Mouse (Mus musculus) lung, postnatal 0 days (tissue): ENCODE results near the gene Cox7a1.

Source experiments
- CTCF ChIP-seq: IDR thresholded peaks from 2 replicates; pipeline ENCODE4 v1.5.1; 2016; ENCODE audit warnings: antibody characterized with exemption, mild to moderate bottlenecking
- EP300 ChIP-seq: IDR thresholded peaks from 2 replicates; pipeline ENCODE4 v1.6.1; 2016; ENCODE audit warnings: antibody characterized with exemption, mild to moderate bottlenecking, control low read depth

GRCm38 (mm10) chr7:30205383-30205782 is 21.4 kb downstream of the Cox7a1 start:
- TF ChIP-seq CTCF (peak; percentile 88), EP300 (no peak)
